Mouse (Mus musculus) erythroblast, embryonic 14.5 days (primary cell): ENCODE data around the gene Adgrg3.

Source experiments
- GATA1 ChIP-seq: IDR thresholded peaks from 2 replicates; pipeline ENCODE4 v1.6.1; 2012; ENCODE audit warnings: low read length, inconsistent platforms, mixed read lengths
- TAL1 ChIP-seq: IDR thresholded peaks from 3 replicates; pipeline ENCODE4 v1.6.1; 2012; ENCODE audit warnings: low read length, inconsistent platforms, mixed read lengths

DNA sequence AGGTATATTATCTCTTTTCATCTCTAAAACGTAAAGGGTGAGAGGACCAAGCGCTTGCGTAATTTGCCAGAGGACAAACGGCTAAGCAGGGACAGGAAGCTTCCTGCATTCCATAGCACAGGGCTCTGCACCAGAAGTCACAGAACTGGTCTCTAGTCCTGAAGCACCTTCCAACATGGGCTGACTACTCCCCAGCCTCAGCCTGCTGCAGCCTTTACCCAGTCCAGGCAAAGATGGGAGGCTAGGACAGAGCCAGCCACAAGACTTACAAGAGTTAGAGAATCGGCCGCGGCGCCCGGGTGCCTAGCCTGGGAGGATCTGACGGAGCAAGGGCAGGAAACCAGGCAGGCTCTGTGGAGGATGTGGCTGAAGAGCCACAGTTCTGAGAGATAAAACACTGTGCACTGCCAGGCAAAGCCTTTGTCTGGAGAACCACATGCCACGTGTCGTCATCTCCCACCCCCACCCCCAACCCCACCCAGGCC lies 2.8 kb downstream of the Adgrg3 start:
- no peak for TF ChIP-seq GATA1
- peak; percentile 16; the same call in 1 of the 3 replicates for TF ChIP-seq TAL1
